15 mouse cellular contexts compared by ENCODE assay signal in the genomic region with DNA sequence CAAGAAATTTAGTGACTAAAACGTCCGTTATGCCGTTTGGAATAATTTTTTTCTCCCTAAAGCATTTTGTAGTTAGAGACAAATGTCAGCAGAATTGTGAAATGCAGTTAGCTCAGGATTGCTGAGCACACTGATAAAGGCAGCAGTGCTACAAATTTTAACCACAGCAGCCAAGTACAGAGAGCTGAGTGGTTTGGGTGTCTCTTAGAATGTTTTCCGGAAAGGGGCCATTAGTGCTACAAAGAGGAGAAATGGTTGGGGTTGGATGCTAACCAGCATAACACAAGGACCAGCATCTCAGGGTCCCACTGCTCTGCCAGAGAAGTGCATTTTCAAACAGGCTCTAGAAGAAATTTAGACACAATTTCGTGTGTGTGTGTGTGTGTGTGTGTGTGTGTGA.
"Had no signal": no experiment of that assay in that cellular context is flagged by ENCODE, and none has a peak within 500 bp of the region (broad histone marks: within the 10 kb centered on the region; RNA-seq: fewer than 3 reads in every experiment).

No protein-coding gene starts in this region.

- H3K36me3 ChIP-seq: limb, embryonic 15.5 days; liver, embryonic 12.5 days; midbrain, embryonic 10.5 days; neural tube, embryonic 15.5 days had no signal

- H3K9me3 ChIP-seq: limb, embryonic 15.5 days; liver, embryonic 12.5 days; midbrain, embryonic 10.5 days; neural tube, embryonic 15.5 days had no signal

- ATAC-seq: liver, embryonic 12.5 days; midbrain, embryonic 16.5 days had no signal

- H3K4me1 ChIP-seq: limb, embryonic 15.5 days; liver, embryonic 12.5 days; midbrain, embryonic 10.5 days; neural tube, embryonic 15.5 days had no signal

- H3K27ac ChIP-seq: kidney, postnatal 0 days; limb, embryonic 15.5 days; liver, embryonic 12.5 days; midbrain, embryonic 10.5 days; neural tube, embryonic 15.5 days had no signal

- H3K27me3 ChIP-seq: limb, embryonic 15.5 days; liver, embryonic 12.5 days; neural tube, embryonic 15.5 days had no signal

- H3K4me3 ChIP-seq: limb, embryonic 15.5 days; liver, embryonic 12.5 days; midbrain, embryonic 10.5 days; neural tube, embryonic 15.5 days had no signal

- H3K9ac ChIP-seq: limb, embryonic 15.5 days; liver, embryonic 12.5 days; lung, embryonic 14.5 days; neural tube, embryonic 15.5 days had no signal

- H3K4me2 ChIP-seq: limb, embryonic 15.5 days; liver, embryonic 12.5 days; lung, embryonic 14.5 days; neural tube, embryonic 15.5 days had no signal

- DNase-seq: kidney, adult 9 months; kidney, postnatal 36 days; layer of hippocampus, adult 9-11 months; layer of hippocampus, postnatal 36 days; lung, embryonic 14.5 days; lung, postnatal 10 days; lung, postnatal 4 days; right cerebral cortex, adult 18-20 months; right cerebral cortex, postnatal 25 days had no signal
